Mouse (Mus musculus) stomach, embryonic 15.5 days (tissue): Measurements from ENCODE around the gene Krtdap. TPM values are rescaled to one million over a fixed set of nuclear protein-coding genes. Genes with fewer than 3 reads are reported as not detected.
"Not testable (repeated sequence)": the region's sequence is repeated elsewhere in the genome, so short reads cannot be mapped to it uniquely, and the experiment has no call there.

Experiments
- ATAC-seq: fragments of 200-750 bp; cut with Nextera tagmentation; 2 replicates; pipeline ENCODE4 v1.8.0; 2017; ENCODE audit warnings: low read depth, moderate number of reproducible peaks, moderate TSS enrichment; ENCODE audit not compliant: insufficient read depth, low FRiP score
- H3K27ac ChIP-seq: fragments of 300-500 bp; sonication (generic); 2 replicates; pipeline ENCODE4 v1.5.1; 2015; ENCODE audit warnings: mild to moderate bottlenecking, inconsistent platforms
- H3K27me3 ChIP-seq: fragments of 300-500 bp; sonication (generic); replicated peaks from 2 replicates; pipeline ENCODE4 v1.6.1; 2015; ENCODE audit warnings: inconsistent platforms
- H3K36me3 ChIP-seq: fragments of 300-500 bp; sonication (generic); 2 replicates; pipeline ENCODE4 v1.6.1; 2015; ENCODE audit warnings: inconsistent platforms
- H3K4me1 ChIP-seq: fragments of 300-500 bp; sonication (generic); 2 replicates; pipeline ENCODE4 v1.6.1; 2015; ENCODE audit warnings: inconsistent platforms
- H3K4me2 ChIP-seq: fragments of 300-500 bp; sonication (generic); 2 replicates; pipeline ENCODE4 v1.6.1; 2015; ENCODE audit warnings: mild to moderate bottlenecking, inconsistent platforms
- H3K4me3 ChIP-seq: fragments of 300-500 bp; sonication (generic); replicated peaks from 2 replicates; pipeline ENCODE4 v1.5.1; 2015; ENCODE audit warnings: inconsistent platforms
- H3K9ac ChIP-seq: fragments of 300-500 bp; sonication (generic); 2 replicates; pipeline ENCODE4 v1.6.1; 2015; ENCODE audit warnings: inconsistent platforms
- H3K9me3 ChIP-seq: fragments of 300-500 bp; sonication (generic); 2 replicates; pipeline ENCODE4 v1.6.1; 2016; ENCODE audit warnings: inconsistent platforms
- WGBS: fragments of 180-500 bp; shearing (Covaris S2); methylation state at CpG from one replicate; pipeline ENCODE4 v1.1.7; 2015; 5-methylcytosine and 5-hydroxymethylcytosine counted together
- polyA plus RNA-seq: library from polyadenylated mRNA; unstranded; fragments of >200 nt; fragmentation: Nextera tagmentation; extraction: Ambion mirVana; gene quantifications from 2 replicates; pipeline ENCODE4 v1.2.1, GENCODE M21; 2015

Gene Krtdap
- 96.1 and 227 TPM in 2 replicates for polyA plus RNA-seq

DNA sequence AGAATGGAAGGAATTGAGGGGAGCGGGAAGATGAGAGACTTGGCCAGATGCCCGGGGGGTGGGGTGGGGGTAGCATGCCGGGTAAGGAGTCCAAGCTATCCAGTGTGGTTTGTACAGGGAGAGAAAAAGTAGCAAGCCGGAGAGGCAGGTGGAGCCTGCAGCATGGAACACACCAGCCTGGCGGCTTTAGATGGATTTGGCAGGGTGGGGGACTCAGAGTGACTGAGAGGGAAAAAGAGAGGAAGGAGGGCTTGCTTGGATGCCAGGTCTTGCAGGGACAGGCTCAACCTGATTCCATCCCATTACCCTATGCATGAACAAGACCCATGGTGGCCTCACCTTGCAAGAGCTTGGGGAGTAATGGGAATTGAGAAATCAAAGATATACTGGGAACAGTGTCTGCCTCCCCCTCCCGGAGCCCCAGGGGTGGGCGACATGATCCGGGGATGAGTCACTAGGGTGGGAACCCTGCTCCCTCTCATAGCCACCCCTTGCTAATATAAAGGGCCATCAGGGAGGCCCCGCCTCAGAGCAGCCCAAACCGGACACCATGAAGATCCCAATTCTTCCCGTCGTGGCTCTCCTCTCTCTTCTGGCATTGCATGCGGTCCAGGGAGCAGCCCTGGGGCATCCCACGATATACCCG lies at the start of gene Krtdap:
Gene Krtdap (plus strand): TSS at position 520 of the 646 bp plus-strand sequence.
- Histone ChIP-seq H3K27me3 (no peaks in the 10 kb centered on the region), H3K9me3 (no peaks in the 10 kb centered on the region), H3K4me3 (no peak within 1 kb of the TSS), H3K4me1 (peaks cover 4% of the 10 kb centered on the region; the same call in 1 of the 2 replicates), H3K36me3 (no peaks in the 10 kb centered on the region), H3K27ac (no peak within 1 kb of the TSS), H3K4me2 (no peak within 1 kb of the TSS), H3K9ac (no peak within 1 kb of the TSS)
- ATAC-seq: no peak
- 41% methylated on average over 15 of the region's 15 CpGs for WGBS

DNA sequence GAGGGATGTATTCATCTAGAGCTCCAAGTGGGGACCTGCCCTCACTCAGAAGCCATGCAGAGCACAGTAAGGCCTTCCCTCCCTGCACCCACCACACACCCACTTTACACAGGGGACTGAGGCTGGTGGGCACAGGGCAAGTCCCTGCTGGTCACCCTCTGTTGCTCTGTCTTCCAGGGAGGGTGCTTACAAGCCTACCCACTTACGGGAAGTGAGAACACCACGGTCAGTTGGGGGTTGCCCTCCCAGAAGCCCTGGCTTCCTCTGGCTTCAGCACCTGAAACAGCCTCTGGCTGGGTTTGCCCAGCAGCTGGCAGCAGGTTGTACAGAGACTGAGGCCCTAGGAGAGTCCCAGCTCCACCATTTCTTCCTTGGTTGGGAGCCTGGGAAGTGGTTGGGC lies 45.1 kb upstream of the Krtdap start:
- H3K4me1 ChIP-seq, H3K27ac ChIP-seq, H3K4me2 ChIP-seq, H3K36me3 ChIP-seq, H3K9me3 ChIP-seq, H3K4me3 ChIP-seq, ATAC-seq, H3K27me3 ChIP-seq, H3K9ac ChIP-seq: not testable (repeated sequence)
- 81% methylated on average over 2 of the region's 2 CpGs for WGBS

DNA sequence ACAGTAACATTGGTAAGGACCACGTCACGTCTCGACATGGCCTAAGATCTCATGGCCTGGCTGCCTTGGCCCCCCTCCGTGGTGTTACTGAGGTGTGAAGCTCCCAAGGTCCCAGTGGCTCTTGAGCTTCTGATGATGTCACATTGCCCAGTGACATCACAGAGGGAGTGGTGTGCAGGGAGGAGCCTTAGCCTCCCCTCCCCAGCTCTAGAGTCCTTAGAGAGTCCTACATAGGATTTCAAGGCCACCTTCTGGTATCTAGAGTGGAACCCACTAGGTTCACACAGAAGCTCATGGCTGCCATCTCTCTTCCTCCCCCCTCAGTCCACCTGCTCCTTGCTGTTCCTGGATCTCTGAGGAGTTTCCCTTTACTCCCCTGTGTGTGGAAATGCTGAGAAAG lies 44.1 kb upstream of the Krtdap start, which contains the start of gene Gapdhs:
Gene Gapdhs (minus strand): TSS at position 65 of the 400 bp plus-strand sequence.
- not testable (repeated sequence) for H3K36me3 ChIP-seq, ATAC-seq, H3K4me2 ChIP-seq, H3K9me3 ChIP-seq, H3K4me1 ChIP-seq, H3K27me3 ChIP-seq, H3K9ac ChIP-seq, H3K4me3 ChIP-seq
- H3K27ac ChIP-seq: peak within 1 kb of the TSS; percentile 63; the same call in 1 of the 2 replicates
- WGBS: 64% methylated on average over 2 of the region's 4 CpGs

DNA sequence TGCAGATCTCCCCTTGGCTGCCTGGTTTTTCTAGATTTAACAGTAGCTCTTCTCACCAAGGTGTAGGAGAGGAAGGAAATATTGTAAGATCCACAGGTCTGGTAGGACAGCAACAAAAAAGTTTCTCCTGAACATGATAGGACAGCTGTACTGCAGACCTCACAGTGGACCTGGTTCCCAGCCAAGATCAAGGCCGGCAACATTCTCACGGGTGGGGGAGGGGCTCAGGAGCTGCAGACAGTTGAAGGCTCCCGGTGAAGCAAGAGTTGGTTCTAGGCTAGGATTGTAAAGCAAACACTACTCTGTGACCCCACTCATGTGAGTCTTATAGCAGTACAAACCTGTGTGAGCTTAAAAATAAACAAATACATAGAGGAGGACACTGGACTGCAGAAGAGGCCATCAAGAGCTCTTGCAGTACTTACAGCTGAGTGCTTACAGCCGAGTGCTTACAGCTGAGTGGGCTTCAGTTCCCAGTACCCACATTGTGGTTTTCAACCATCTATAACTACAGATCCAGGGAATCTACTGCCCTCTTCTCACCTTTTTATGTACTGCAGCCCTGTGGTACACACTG lies 43.6 kb upstream of the Krtdap start:
- 35% methylated on average over 4 of the region's 4 CpGs for WGBS
- no peaks in the 10 kb centered on the region for H3K9me3 ChIP-seq

DNA sequence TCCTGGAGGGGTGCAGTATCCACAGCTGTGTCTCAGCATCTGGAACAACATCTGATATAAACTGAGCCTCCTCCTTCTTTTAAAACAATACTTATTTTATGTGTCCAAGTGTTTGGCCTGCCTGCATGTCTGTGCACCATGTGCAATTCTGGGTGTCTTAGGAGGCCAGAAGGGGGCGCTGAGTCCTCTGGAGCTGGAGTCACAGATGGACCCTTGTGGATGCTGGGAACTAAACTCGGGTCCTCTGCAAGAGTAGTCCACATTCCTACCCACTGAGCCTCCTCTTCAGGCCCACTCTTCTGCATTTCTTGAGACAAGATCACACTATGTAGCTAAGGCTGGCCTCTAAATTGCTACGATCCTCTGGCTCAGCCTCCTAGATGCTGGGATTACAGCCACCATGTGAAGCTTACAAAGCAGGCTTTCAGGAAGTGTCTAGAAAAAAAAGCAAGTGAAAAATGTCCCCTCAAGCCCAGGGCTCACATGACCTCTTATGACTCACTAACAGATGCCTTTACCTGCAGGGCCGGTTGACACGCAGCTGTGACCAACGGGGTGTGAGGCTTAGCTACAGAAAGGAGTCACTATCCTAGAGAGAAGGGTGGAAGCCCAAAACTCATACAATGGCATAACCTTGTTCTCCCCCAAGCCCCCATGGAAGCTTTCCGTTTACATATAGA lies 40.0 kb upstream of the Krtdap start:
- Histone ChIP-seq H3K9me3 (no peaks in the 10 kb centered on the region), H3K4me2 (no peak overlapping the region), H3K4me3 (no peak overlapping the region), H3K4me1 (0 out of 2 replicates have a peak, but pooled peaks cover 9% of the 10 kb centered on the region), H3K27ac (no peak overlapping the region), H3K9ac (no peak overlapping the region), H3K36me3 (no peaks in the 10 kb centered on the region), H3K27me3 (no peaks in the 10 kb centered on the region)
- WGBS: 73% methylated on average over 7 of the region's 7 CpGs
- no peak for ATAC-seq

More for the DNA sequence above, 43.6 kb upstream of the Krtdap start:
- Histone ChIP-seq H3K4me2 (no peak overlapping the region), H3K27ac (peak overlapping the region; percentile 63; the same call in 1 of the 2 replicates), H3K4me3 (no peak overlapping the region), H3K36me3 (no peaks in the 10 kb centered on the region), H3K4me1 (0 out of 2 replicates have a peak, but pooled peaks cover 6% of the 10 kb centered on the region), H3K27me3 (no peaks in the 10 kb centered on the region), H3K9ac (no peak overlapping the region)
- ATAC-seq: peak; percentile 61; the same call in 1 of the 2 replicates

DNA sequence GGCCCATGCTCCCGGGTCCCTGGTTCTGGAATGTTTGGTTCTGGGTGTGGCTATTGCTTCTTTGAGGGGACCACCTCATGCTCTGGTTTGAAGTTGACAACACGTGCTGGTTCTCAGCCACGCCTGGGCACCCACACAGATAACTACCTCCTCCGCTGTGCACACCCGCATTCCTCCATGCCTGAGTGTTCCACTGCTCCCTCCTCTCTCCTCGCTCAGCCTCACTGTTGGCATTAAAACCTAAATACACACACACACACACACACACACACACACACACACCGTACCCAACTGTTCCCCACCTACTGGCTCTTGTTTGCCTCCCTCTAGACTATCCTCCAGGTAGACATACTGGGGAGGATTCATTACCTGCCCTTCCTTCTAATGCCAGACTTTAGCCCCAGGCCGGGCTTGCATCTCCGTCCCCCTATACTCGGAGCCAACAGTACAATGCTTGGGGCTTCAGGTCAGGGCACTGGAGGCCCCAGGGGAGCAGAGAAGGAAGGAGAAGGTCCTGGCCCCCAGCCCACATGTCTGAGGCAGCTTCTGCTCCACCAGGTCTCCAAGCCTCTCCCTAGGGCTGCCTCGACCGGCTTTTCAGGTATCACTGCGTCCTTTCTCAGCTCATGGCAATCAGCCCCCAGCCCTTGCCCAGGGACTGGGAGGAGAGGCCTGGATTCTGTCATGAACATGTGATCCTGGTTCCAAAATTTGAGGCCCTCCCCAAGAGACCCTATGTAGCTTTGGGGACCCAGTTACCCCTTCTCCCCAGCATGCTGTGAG lies 37.7 kb upstream of the Krtdap start:
- no peak overlapping the region for H3K4me3 ChIP-seq
- peaks cover 4% of the 10 kb centered on the region; the same call in 1 of the 2 replicates for H3K36me3 ChIP-seq
- ATAC-seq: peak; percentile 62
- no peaks in the 10 kb centered on the region for H3K27me3 ChIP-seq
- H3K27ac ChIP-seq: peak overlapping the region; percentile 63; the same call in 1 of the 2 replicates
- H3K9ac ChIP-seq: no peak overlapping the region
- WGBS: 63% methylated on average over 13 of the region's 13 CpGs
- H3K9me3 ChIP-seq: no peaks in the 10 kb centered on the region; the same call in 1 of the 2 replicates
- H3K4me1 ChIP-seq: 0 out of 2 replicates have a peak, but pooled peaks cover 3% of the 10 kb centered on the region
- no peak overlapping the region for H3K4me2 ChIP-seq

DNA sequence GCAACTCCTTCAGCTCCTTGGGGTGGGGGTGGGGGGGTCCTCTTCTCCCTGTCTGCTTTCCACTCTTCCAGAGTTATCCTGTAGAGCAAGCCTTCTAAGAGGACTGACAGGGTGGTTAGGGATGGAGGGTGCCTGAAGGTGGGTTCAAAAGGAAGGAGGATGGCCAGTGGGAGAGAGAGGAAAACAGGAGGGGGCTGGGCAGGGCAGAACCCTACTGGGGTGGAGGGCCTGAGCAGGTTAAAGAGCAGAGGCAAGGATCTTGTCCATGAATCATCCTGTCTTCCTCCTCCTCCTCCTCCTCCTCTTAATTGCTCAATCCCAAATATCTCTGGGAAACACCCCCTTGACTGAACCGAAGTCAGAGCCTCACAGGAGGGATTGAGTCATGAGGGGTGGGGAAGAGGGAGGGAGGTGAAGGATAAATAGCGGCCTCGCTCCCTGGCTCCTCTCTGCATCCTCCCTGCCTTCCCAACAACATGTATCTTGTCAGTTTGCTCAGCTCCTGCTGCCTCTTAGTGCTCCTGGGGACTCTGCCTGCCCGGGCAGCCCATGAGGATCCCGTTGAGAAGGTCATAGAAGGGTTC lies 36.5 kb upstream of the Krtdap start, which contains the start of gene Sbsn:
Gene Sbsn (plus strand): TSS at position 386 of the 584 bp plus-strand sequence.
- peaks cover 6% of the 10 kb centered on the region for H3K36me3 ChIP-seq
- WGBS: 60% methylated on average over 4 of the region's 5 CpGs
- no peaks in the 10 kb centered on the region for H3K27me3 ChIP-seq
- H3K4me3 ChIP-seq: no peak within 1 kb of the TSS
- peak within 1 kb of the TSS; percentile 63; the same call in 1 of the 2 replicates for H3K27ac ChIP-seq
- no peak for ATAC-seq
- H3K4me1 ChIP-seq: 0 out of 2 replicates have a peak, but pooled peaks cover 3% of the 10 kb centered on the region
- no peak within 1 kb of the TSS for H3K9ac ChIP-seq
- H3K4me2 ChIP-seq: no peak within 1 kb of the TSS
- H3K9me3 ChIP-seq: no peaks in the 10 kb centered on the region; the same call in 1 of the 2 replicates

DNA sequence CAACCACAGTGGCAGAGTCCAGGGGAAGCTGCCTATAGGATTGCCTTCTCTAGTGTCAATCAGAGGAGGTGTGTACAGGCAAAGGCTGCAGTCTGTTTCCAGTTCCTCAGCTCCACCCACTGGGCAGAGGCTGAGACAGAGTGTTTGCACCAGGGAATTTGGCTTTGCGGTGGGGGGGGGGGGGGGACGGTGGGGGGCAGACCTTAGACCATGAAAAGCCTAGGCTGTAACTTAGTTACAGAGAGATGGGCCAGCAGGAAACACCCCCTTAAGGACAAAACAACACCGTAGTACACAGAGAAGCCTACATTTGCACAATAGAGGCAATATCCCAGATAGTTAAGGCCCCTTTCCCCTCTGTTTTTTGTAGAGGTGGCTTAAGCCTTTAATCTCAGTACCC lies 30.7 kb upstream of the Krtdap start:
- 73% methylated on average over 3 of the region's 3 CpGs for WGBS
- H3K36me3 ChIP-seq: peaks cover 6% of the 10 kb centered on the region
- H3K4me2 ChIP-seq: no peak overlapping the region
- no peak overlapping the region for H3K4me3 ChIP-seq
- H3K9me3 ChIP-seq: no peaks in the 10 kb centered on the region; the same call in 1 of the 2 replicates
- H3K27ac ChIP-seq: no peak overlapping the region
- no peak overlapping the region for H3K9ac ChIP-seq
- ATAC-seq: no peak
- no peaks in the 10 kb centered on the region for H3K27me3 ChIP-seq
- peaks cover 8% of the 10 kb centered on the region; the same call in 1 of the 2 replicates for H3K4me1 ChIP-seq

DNA sequence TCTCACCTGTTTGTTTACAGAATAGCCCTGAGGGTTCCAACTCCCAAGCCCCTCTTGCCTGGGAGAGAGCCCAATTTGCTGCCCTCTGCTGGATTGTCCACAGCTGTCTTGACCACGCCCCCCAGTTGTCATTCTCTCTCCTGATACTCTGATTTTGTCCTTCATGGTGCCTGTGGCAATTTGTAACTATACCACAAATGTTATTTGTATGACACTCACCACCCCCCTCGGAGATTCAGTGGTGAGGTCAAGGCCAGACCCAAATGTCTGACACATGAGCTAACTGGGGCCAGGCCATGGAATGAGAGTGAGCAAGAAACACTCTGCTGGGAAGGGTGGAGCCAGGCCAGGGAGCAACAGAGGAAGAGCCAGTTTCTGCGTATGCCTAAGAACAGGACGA lies 28.8 kb upstream of the Krtdap start:
- WGBS: 17% methylated on average over 4 of the region's 4 CpGs
- H3K9me3 ChIP-seq: no peaks in the 10 kb centered on the region; the same call in 1 of the 2 replicates
- H3K36me3 ChIP-seq: peaks cover 6% of the 10 kb centered on the region
- ATAC-seq: no peak
- H3K27me3 ChIP-seq: no peaks in the 10 kb centered on the region
- peaks cover 8% of the 10 kb centered on the region; the same call in 1 of the 2 replicates for H3K4me1 ChIP-seq
- no peak overlapping the region for H3K4me2 ChIP-seq
- no peak overlapping the region for H3K4me3 ChIP-seq
- H3K27ac ChIP-seq: no peak overlapping the region
- no peak overlapping the region for H3K9ac ChIP-seq

DNA sequence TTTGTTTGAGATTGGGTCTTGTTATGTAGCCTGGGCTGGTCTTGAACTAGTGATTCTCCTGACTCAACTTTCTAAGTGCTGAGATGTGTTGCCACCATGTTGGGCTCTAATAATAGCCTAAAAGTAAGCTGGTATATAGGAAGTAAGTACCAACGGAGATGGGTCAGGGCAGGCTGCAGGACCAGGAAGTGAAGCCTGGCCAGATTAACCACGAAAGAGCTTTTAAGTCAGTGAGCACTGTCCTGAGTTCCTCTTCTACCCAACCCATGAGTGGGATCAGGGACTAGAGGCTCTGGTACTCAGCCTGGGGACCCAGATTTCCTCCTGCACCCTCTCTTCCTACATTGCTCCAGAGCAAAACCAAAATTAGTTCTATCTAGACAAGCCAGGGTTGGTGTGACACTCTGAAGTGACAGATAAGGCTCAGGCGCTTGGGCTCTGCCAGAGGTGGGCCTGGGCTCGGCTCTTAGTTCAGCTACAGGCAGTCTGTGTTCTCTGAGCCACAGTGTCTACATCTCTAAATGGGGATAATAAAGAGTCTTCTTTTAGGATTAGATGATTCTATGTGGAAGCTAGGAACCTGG lies 25.8 kb upstream of the Krtdap start:
- H3K4me1 ChIP-seq: peaks cover 8% of the 10 kb centered on the region; the same call in 1 of the 2 replicates
- 66% methylated on average over 4 of the region's 4 CpGs for WGBS
- no peak overlapping the region for H3K4me3 ChIP-seq
- no peaks in the 10 kb centered on the region for H3K9me3 ChIP-seq
- 0 out of 2 replicates have a peak, but pooled peaks cover 2% of the 10 kb centered on the region for H3K27me3 ChIP-seq
- H3K9ac ChIP-seq: no peak overlapping the region
- H3K27ac ChIP-seq: no peak overlapping the region
- H3K36me3 ChIP-seq: no peaks in the 10 kb centered on the region
- no peak for ATAC-seq
- no peak overlapping the region for H3K4me2 ChIP-seq
